Mouse (Mus musculus) CH12.LX (cell line): ENCODE results near the gene Ttc22.

Source experiments
- CTCF ChIP-seq, 2 experiments: IDR thresholded peaks in 1 of 2; conservative IDR thresholded peaks in 1 of 2; 2 replicates each; pipeline ENCODE4 v1.5.1; 2011 to 2012; ENCODE audit warnings: low read depth in 2 of 2, low read length in 2 of 2, improper control_type of control experiment in 1 of 2, inconsistent platforms in 1 of 2, mild to moderate bottlenecking in 1 of 2, moderate library complexity in 1 of 2
- GABPA ChIP-seq: IDR thresholded peaks from 2 replicates; pipeline ENCODE4 v1.6.1; 2012; ENCODE audit warnings: low read depth, low read length, improper control_type of control experiment, inconsistent platforms; ENCODE audit not compliant: insufficient replicate concordance
- ZNF384 ChIP-seq: IDR thresholded peaks from 2 replicates; pipeline ENCODE4 v1.6.1; 2012; ENCODE audit warnings: low read depth, low read length, improper control_type of control experiment, inconsistent platforms

- TF ChIP-seq GABPA (no peak), ZNF384 (no peak), CTCF (conservative IDR thresholded peaks at IDR 0.05 in 1 of 2, IDR thresholded peaks at IDR 0.05 in 1 of 2; ENCODE audit: low read depth in 2 of 2, low read length in 2 of 2) (no peak)
These were observed 42.5 kb downstream of the Ttc22 start for GRCm38 (mm10) chr4:106664697-106665096.
